Mouse (Mus musculus): ENCODE data around the gene Mtnr1b.

Mtnr1b gene

DNA sequence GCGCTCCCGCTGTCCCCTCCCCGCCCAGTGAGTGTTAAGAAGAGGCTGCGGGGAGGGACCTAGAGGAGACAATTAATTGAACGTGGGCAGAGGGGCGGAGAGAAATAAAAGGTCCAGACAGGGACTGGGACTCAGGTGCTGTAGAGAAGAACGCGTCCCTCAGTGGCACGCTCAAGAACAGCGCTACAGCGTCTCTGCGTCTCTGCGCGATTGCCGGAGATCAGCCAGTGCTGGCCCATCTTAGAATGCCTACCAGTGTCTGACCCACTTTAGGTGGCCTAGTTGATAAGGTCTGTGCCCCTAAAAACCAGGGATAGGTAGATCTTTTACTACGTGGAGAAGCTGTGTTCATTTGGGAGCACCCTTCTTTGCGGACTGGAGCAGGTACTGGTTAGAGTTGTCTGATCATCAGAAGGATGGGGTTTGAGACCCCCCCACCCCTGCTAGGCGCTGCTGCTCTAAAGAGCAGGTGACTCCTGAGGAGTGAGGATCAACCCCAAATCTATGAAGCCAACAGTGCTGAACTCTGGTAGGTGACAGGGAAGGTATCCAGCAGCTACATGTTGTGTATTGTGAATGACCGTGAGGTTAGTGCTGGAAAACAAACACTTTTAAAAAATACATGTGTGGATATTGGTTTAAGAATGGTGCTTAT, at the start of gene Mtnr1b:
Mtnr1b (minus strand) TSS at position 51 of the 655 bp plus-strand sequence.
- no peak for TF ChIP-seq GATA4 (IDR thresholded peaks at IDR 0.05; ENCODE audit: insufficient replicate concordance, low read length)

GRCm38 (mm10) chr9:15920271-15920670, 45.9 kb upstream of the Mtnr1b start:
- no peak for TF ChIP-seq GATA4 (IDR thresholded peaks at IDR 0.05; ENCODE audit: insufficient replicate concordance, low read length)

DNA sequence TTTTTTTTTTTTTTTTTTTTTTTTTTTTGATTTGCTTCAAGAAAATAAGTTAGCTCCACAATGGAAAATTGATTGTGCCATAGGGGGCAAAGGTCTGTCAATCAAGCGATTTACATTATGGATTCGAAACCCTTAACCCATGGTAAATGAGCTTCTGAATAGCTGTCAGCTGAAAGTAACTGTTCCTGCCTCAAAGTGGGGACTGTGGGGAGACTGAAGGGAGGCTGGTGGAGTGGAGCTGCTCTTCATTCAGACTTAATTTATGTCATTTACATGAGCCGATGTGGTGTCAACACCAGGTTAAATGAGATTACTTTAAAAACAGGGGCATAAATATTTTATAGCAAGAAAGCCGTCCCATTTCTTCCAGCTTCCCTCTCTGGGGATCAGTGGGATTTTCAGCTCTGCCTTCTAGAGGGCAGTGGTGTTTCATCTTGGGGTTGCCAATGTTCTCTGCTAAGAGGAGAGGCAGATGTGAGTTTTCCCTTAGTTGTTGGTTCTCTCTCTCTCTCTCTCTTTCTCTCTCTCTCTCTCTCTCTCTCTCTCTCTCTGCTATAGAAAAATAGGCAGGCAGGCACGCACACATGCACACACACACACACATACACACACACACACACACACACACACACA, 45.1 kb upstream of the Mtnr1b start:
- no peak for TF ChIP-seq GATA4 (IDR thresholded peaks at IDR 0.05; ENCODE audit: insufficient replicate concordance, low read length)

DNA sequence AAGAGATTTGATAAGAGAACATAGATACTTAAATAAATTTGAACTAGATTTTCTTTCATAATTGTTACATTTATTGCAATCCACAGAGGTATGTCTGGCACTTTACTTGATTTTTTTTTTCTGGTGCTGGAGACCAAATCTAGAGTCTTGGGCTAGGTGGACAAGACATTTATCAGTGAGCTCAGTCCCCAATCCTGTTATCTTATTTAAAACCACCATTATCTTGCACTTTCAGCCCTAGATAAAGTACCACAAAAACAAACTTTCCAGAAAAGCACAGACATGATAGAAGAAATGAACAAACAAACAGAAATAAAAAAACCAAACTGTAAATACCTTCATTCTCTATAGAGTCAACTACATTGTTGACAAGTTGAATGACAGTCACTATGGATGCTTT, 42.2 kb upstream of the Mtnr1b start:
- TF ChIP-seq GATA4 (IDR thresholded peaks at IDR 0.05; ENCODE audit: insufficient replicate concordance, low read length), result no peak

GRCm38 (mm10) chr9:15912735-15913134, 38.4 kb upstream of the Mtnr1b start:
- no peak for TF ChIP-seq GATA4 (IDR thresholded peaks at IDR 0.05; ENCODE audit: insufficient replicate concordance, low read length)

GRCm38 (mm10) chr9:15909397-15910113, 35.2 kb upstream of the Mtnr1b start:
- no peak for TF ChIP-seq GATA4 (IDR thresholded peaks at IDR 0.05; ENCODE audit: insufficient replicate concordance, low read length)

DNA sequence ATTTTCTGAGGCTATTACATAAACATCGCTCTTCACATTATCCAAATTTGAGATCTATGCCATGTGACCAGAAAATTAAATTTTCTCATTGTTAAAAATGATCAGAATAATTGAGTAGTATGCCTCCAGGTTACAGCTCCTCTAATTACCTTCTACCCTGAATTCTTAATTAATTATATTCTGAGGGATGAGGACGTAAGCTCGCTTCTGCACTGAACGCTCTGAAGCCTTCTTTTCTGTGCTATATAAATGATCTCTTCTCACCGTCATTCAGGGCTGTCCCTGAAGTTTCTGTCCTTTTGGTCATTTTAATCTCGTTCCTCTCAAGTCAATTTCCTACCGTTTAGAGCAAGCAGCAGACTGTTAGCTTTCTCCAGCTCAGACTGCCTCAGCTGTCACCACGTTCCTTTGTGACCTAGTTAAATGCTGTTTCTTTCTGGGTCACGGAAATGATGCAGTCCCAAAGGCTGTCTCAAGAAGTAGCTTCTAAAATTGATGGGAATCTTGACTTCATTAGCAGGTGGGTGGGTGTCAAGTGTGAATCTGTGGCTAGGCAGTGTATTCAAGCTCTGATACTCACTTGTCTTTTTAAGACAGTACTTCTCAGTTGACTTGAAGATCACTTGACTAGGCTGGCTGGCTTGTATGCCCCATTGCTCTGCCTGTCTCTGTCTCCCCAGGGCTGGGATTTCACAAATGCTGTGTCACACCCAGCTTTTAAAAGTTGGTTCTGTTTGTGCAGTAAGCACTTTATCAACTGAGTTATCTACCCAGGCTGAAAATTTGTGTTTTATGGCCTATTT, 29.8 kb upstream of the Mtnr1b start:
- TF ChIP-seq GATA4 (IDR thresholded peaks at IDR 0.05; ENCODE audit: insufficient replicate concordance, low read length), result no peak

GRCm38 (mm10) chr9:15898112-15898511, 23.8 kb upstream of the Mtnr1b start:
- TF ChIP-seq GATA4 (IDR thresholded peaks at IDR 0.05; ENCODE audit: insufficient replicate concordance, low read length), result no peak

GRCm38 (mm10) chr9:15886756-15887155, 12.4 kb upstream of the Mtnr1b start:
- no peak for TF ChIP-seq GATA4 (IDR thresholded peaks at IDR 0.05; ENCODE audit: insufficient replicate concordance, low read length)

- no peak for TF ChIP-seq GATA4 (IDR thresholded peaks at IDR 0.05; ENCODE audit: insufficient replicate concordance, low read length)
Observed at GRCm38 (mm10) chr9:15880754-15881153, 6.4 kb upstream of the Mtnr1b start.

GRCm38 (mm10) chr9:15880160-15880603, 5.8 kb upstream of the Mtnr1b start:
- TF ChIP-seq GATA4 (IDR thresholded peaks at IDR 0.05; ENCODE audit: insufficient replicate concordance, low read length), result no peak

- no peak for TF ChIP-seq GATA4 (IDR thresholded peaks at IDR 0.05; ENCODE audit: insufficient replicate concordance, low read length)
Observed at GRCm38 (mm10) chr9:15870013-15870412, 4.3 kb downstream of the Mtnr1b start.

GRCm38 (mm10) chr9:15869456-15869855, 4.9 kb downstream of the Mtnr1b start:
- TF ChIP-seq GATA4 (IDR thresholded peaks at IDR 0.05; ENCODE audit: insufficient replicate concordance, low read length), result no peak

DNA sequence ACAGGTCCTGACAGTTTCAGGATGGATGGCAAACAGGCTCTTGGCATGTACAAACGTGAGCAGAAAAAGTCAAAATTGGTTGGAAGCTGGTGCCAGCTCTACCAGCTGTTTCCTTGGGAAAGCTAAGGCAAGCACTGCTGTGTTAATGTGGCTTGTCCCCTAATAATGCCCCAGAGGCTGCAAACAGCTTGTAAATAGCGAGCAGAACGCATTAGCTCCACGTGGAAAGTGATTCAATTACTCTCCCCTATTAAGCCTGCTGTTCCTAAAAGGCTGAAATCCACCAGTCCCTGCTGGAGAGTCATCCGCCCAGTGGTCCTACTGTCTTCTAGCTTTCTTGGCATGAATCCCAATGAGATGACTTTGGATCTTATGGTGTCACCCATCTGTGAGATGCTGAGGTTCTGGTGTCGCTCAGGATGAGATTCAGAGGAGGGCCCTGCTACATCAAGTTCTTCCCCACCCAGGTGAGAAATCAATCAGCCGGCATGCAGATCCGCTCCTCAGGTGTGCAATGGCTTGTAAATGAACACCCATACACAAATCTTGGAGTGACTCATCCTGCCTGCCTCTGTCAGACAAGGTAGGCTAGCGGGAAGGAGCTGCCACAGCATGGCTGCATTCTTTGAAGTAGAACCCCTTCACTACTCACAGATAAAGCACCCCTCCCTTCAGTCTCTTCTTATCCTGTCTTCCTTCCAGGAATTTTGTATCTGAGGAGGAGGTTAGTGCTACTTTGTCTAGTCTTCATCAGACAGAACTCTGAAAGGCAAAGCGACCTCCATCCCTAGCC, 7.9 kb downstream of the Mtnr1b start:
- TF ChIP-seq GATA4 (IDR thresholded peaks at IDR 0.05; ENCODE audit: insufficient replicate concordance, low read length), result no peak
